Mouse (Mus musculus) hindbrain, embryonic 11.5 days (tissue): ENCODE results near the gene Cdh5. TPM values are rescaled to one million over a fixed set of nuclear protein-coding genes. Genes with fewer than 3 reads are reported as not detected.

ENCODE experiments used
- ATAC-seq: fragments of 200-750 bp; cut with Nextera tagmentation; 2 replicates; pipeline ENCODE4 v1.8.0; 2017; ENCODE audit warnings: mild to moderate bottlenecking, moderate TSS enrichment, moderate library complexity; ENCODE audit not compliant: low FRiP score
- DNase-seq: peaks from one replicate; pipeline ENCODE4 v3.0.0-alpha.2; 2015; ENCODE audit warnings: low spot score
- H3K27ac ChIP-seq: fragments of 300-500 bp; sonication (generic); 2 replicates; pipeline ENCODE4 v1.5.1; 2014; ENCODE audit warnings: mild to moderate bottlenecking, low read depth, low read length
- H3K27me3 ChIP-seq: fragments of 300-500 bp; sonication (generic); 2 replicates; pipeline ENCODE4 v1.6.1; 2014; ENCODE audit warnings: mild to moderate bottlenecking, low read length, moderate library complexity, mixed read lengths; ENCODE audit not compliant: control insufficient read depth, insufficient read depth
- H3K36me3 ChIP-seq: fragments of 300-500 bp; sonication (generic); 2 replicates; pipeline ENCODE4 v1.6.1; 2014; ENCODE audit warnings: mild to moderate bottlenecking, low read length, moderate library complexity, mixed read lengths; ENCODE audit not compliant: control insufficient read depth, insufficient read depth
- H3K4me1 ChIP-seq: fragments of 300-500 bp; sonication (generic); replicated peaks from 2 replicates; pipeline ENCODE4 v1.6.1; 2014; ENCODE audit warnings: low read length, mixed read lengths; ENCODE audit not compliant: control insufficient read depth, insufficient read depth
- H3K4me2 ChIP-seq: fragments of 300-500 bp; sonication (generic); replicated peaks from 2 replicates; pipeline ENCODE4 v1.6.1; 2014; ENCODE audit warnings: mild to moderate bottlenecking, low read depth, low read length
- H3K4me3 ChIP-seq: fragments of 300-500 bp; sonication (generic); 2 replicates; pipeline ENCODE4 v1.5.1; 2014; ENCODE audit warnings: low read depth, low read length
- H3K9ac ChIP-seq: fragments of 300-500 bp; sonication (generic); 2 replicates; pipeline ENCODE4 v1.6.1; 2014; ENCODE audit warnings: low read depth, low read length
- H3K9me3 ChIP-seq: fragments of 300-500 bp; sonication (generic); 2 replicates; pipeline ENCODE4 v1.6.1; 2016; ENCODE audit warnings: low read length; ENCODE audit not compliant: control insufficient read depth
- WGBS: fragments of 180-500 bp; shearing (Covaris S2); extraction: QIAGEN DNeasy Blood & Tissue Kit; methylation state at CpG from one replicate; pipeline ENCODE4 v1.1.7; 2014; 5-methylcytosine and 5-hydroxymethylcytosine counted together
- polyA plus RNA-seq: library from polyadenylated mRNA; unstranded; fragments of >200 nt; fragmentation: Nextera tagmentation; extraction: Ambion mirVana; gene quantifications from 2 replicates; pipeline ENCODE4 v1.2.1, GENCODE M21; 2014

Gene Cdh5
- polyA plus RNA-seq, result 15.5 and 15.9 TPM in 2 replicates

- 74% methylated on average over 8 of the region's 8 CpGs for WGBS
- no peak within 1 kb of the TSS for H3K9ac ChIP-seq
- 0 out of 2 replicates have a peak, but pooled peaks cover 2% of the 10 kb centered on the region for H3K4me1 ChIP-seq
- DNase-seq (no peak), ATAC-seq (no peak)
- H3K4me2 ChIP-seq, result no peak within 1 kb of the TSS
- H3K4me3 ChIP-seq, result no peak within 1 kb of the TSS
- no peaks in the 10 kb centered on the region for H3K36me3 ChIP-seq
- no peaks in the 10 kb centered on the region for H3K9me3 ChIP-seq
- H3K27ac ChIP-seq, result no peak within 1 kb of the TSS
- H3K27me3 ChIP-seq, result no peaks in the 10 kb centered on the region
Measured at GRCm38 (mm10) chr8:104101415-104101814, at the start of gene Cdh5. Gene Cdh5, plus strand, starts transcription at chr8:104101625.

- Histone ChIP-seq H3K27me3 (no peaks in the 10 kb centered on the region), H3K27ac (no peak overlapping the region), H3K36me3 (no peaks in the 10 kb centered on the region), H3K4me2 (no peak overlapping the region), H3K4me1 (0 out of 2 replicates have a peak, but pooled peaks cover 2% of the 10 kb centered on the region), H3K9me3 (no peaks in the 10 kb centered on the region), H3K4me3 (no peak overlapping the region), H3K9ac (no peak overlapping the region)
- ATAC-seq (no peak), DNase-seq (no peak)
- WGBS, result 75% methylated on average over 5 of the region's 5 CpGs
Measured at GRCm38 (mm10) chr8:104059922-104060321, 41.5 kb upstream of the Cdh5 start.

GRCm38 (mm10) chr8:104060446-104060845 lies 41.0 kb upstream of the Cdh5 start:
- no peaks in the 10 kb centered on the region for H3K9me3 ChIP-seq
- H3K4me2 ChIP-seq, result no peak overlapping the region
- H3K27me3 ChIP-seq, result no peaks in the 10 kb centered on the region
- WGBS, result 91% methylated on average over 7 of the region's 7 CpGs
- no peak overlapping the region for H3K27ac ChIP-seq
- no peak overlapping the region for H3K4me3 ChIP-seq
- DNase-seq (no peak), ATAC-seq (no peak)
- no peaks in the 10 kb centered on the region for H3K36me3 ChIP-seq
- H3K4me1 ChIP-seq, result 0 out of 2 replicates have a peak, but pooled peaks cover 2% of the 10 kb centered on the region
- no peak overlapping the region for H3K9ac ChIP-seq

- Histone ChIP-seq H3K27me3 (no peaks in the 10 kb centered on the region), H3K9ac (no peak overlapping the region), H3K9me3 (no peaks in the 10 kb centered on the region), H3K4me3 (no peak overlapping the region), H3K4me2 (no peak overlapping the region), H3K27ac (no peak overlapping the region), H3K4me1 (0 out of 2 replicates have a peak, but pooled peaks cover 2% of the 10 kb centered on the region), H3K36me3 (no peaks in the 10 kb centered on the region)
- DNase-seq (no peak), ATAC-seq (no peak; the same call in none of the 2 replicates)
- 70% methylated on average over 6 of the region's 6 CpGs for WGBS
Measured at GRCm38 (mm10) chr8:104061048-104061988, 40.1 kb upstream of the Cdh5 start.

GRCm38 (mm10) chr8:104061989-104062820 lies 39.2 kb upstream of the Cdh5 start:
- DNase-seq, result peak; percentile 72
- Histone ChIP-seq H3K27me3 (no peaks in the 10 kb centered on the region), H3K4me2 (no peak overlapping the region), H3K36me3 (no peaks in the 10 kb centered on the region), H3K9me3 (no peaks in the 10 kb centered on the region), H3K4me3 (no peak overlapping the region), H3K4me1 (0 out of 2 replicates have a peak, but pooled peaks cover 2% of the 10 kb centered on the region), H3K9ac (no peak overlapping the region), H3K27ac (peak overlapping the region; percentile 77; the same call in 1 of the 2 replicates)
- peak; percentile 84 for ATAC-seq
- WGBS, result 36% methylated on average over 15 of the region's 15 CpGs

GRCm38 (mm10) chr8:104065223-104065622 lies 36.2 kb upstream of the Cdh5 start:
- Histone ChIP-seq H3K9ac (no peak overlapping the region), H3K27me3 (no peaks in the 10 kb centered on the region), H3K4me3 (no peak overlapping the region), H3K9me3 (no peaks in the 10 kb centered on the region), H3K4me1 (0 out of 2 replicates have a peak, but pooled peaks cover 2% of the 10 kb centered on the region), H3K36me3 (no peaks in the 10 kb centered on the region), H3K27ac (no peak overlapping the region), H3K4me2 (no peak overlapping the region)
- 90% methylated on average over 7 of the region's 7 CpGs for WGBS
- ATAC-seq (no peak), DNase-seq (no peak)

- no peaks in the 10 kb centered on the region for H3K36me3 ChIP-seq
- H3K4me1 ChIP-seq, result 0 out of 2 replicates have a peak, but pooled peaks cover 2% of the 10 kb centered on the region
- ATAC-seq (no peak), DNase-seq (no peak)
- no peak overlapping the region for H3K4me3 ChIP-seq
- H3K9ac ChIP-seq, result no peak overlapping the region
- no peaks in the 10 kb centered on the region for H3K27me3 ChIP-seq
- 90% methylated on average over 9 of the region's 9 CpGs for WGBS
- H3K27ac ChIP-seq, result no peak overlapping the region
- H3K4me2 ChIP-seq, result no peak overlapping the region
- no peaks in the 10 kb centered on the region for H3K9me3 ChIP-seq
Measured at GRCm38 (mm10) chr8:104065906-104066518, 35.4 kb upstream of the Cdh5 start.

GRCm38 (mm10) chr8:104067390-104067925 lies 34.0 kb upstream of the Cdh5 start:
- no peaks in the 10 kb centered on the region for H3K36me3 ChIP-seq
- ATAC-seq (no peak), DNase-seq (no peak)
- H3K27me3 ChIP-seq, result no peaks in the 10 kb centered on the region
- H3K4me2 ChIP-seq, result no peak overlapping the region
- no peaks in the 10 kb centered on the region for H3K9me3 ChIP-seq
- H3K4me1 ChIP-seq, result no peaks in the 10 kb centered on the region
- H3K9ac ChIP-seq, result no peak overlapping the region
- 94% methylated on average over 12 of the region's 12 CpGs for WGBS
- H3K27ac ChIP-seq, result no peak overlapping the region
- no peak overlapping the region for H3K4me3 ChIP-seq
